Mouse (Mus musculus): Measurements from ENCODE around the gene Cln5. TPM values are rescaled to one million over a fixed set of nuclear protein-coding genes. Genes with fewer than 3 reads are reported as not detected.
A peak's percentile ranks its signal among the peaks of the same experiment; 100 is the strongest.

Gene Cln5
- polyA plus RNA-seq (2012; rRNA removed), result 2.8 and 3.2 TPM in 2 replicates

GRCm38 (mm10) chr14:103069864-103070611, at the start of gene Cln5:
Gene Cln5 (plus strand): TSS chr14:103070216.
- no peaks in the 10 kb centered on the region for H3K27me3 ChIP-seq (ENCODE audit: control insufficient read depth, insufficient read depth, low read length)
- H3K4me1 ChIP-seq (ENCODE audit: control insufficient read depth, insufficient read depth, low read length), result peaks cover 5% of the 10 kb centered on the region
- peak within 1 kb of the TSS; percentile 84 for H3K4me3 ChIP-seq (ENCODE audit: control insufficient read depth, low read depth, low read length)
- peak within 1 kb of the TSS; percentile 74 for H3K27ac ChIP-seq (ENCODE audit: control insufficient read depth, insufficient read depth, low read depth, low read length)
- TF ChIP-seq CTCF (IDR thresholded peaks at IDR 0.05; ENCODE audit: control insufficient read depth, insufficient read depth, insufficient replicate concordance, low read depth, low read length) (no peak), POLR2A (IDR thresholded peaks at IDR 0.05; ENCODE audit: control insufficient read depth, low read depth, low read length) (peak; percentile 76)
- H3K36me3 ChIP-seq (ENCODE audit: control insufficient read depth, insufficient read depth, low read length), result no peaks in the 10 kb centered on the region

GRCm38 (mm10) chr14:103029203-103029602, 40.8 kb upstream of the Cln5 start:
- H3K36me3 ChIP-seq (ENCODE audit: control insufficient read depth, insufficient read depth, low read length), result no peaks in the 10 kb centered on the region
- TF ChIP-seq CTCF (IDR thresholded peaks at IDR 0.05; ENCODE audit: control insufficient read depth, insufficient read depth, insufficient replicate concordance, low read depth, low read length) (no peak), POLR2A (IDR thresholded peaks at IDR 0.05; ENCODE audit: control insufficient read depth, low read depth, low read length) (no peak)
- no peak overlapping the region for H3K4me3 ChIP-seq (ENCODE audit: control insufficient read depth, low read depth, low read length)
- H3K4me1 ChIP-seq (ENCODE audit: control insufficient read depth, insufficient read depth, low read length), result peaks cover 4% of the 10 kb centered on the region
- H3K27ac ChIP-seq (ENCODE audit: control insufficient read depth, insufficient read depth, low read depth, low read length), result no peak overlapping the region
- H3K27me3 ChIP-seq (ENCODE audit: control insufficient read depth, insufficient read depth, low read length), result no peaks in the 10 kb centered on the region

DNA sequence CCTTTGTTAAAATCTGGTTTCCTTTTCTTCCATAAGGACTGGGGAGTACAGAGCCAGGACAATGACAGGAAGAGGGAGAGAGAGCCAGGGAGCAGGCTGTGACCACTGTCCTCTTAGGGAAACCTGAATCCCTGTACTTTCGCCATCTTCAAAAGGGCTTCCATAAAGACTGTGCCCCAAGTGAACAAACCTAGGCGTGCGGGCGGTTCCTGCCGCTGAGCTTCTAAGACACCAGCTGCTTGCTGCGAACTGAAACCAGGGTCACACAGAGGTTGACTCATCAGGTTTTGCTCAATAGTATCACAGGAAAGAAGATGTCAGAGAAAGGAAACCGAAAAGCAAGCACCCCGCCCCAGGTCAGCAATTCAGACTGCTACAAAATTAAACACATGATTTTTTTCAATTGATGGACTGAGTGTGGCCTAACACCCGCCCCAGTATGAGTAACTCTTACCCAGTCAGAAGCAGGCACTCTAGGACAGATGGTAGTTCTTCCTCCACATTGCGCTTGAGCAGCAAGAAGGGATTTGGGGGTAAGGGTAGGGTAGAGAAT, 36.7 kb upstream of the Cln5 start:
- no peaks in the 10 kb centered on the region for H3K36me3 ChIP-seq (ENCODE audit: control insufficient read depth, insufficient read depth, low read length)
- no peaks in the 10 kb centered on the region for H3K27me3 ChIP-seq (ENCODE audit: control insufficient read depth, insufficient read depth, low read length)
- no peak overlapping the region for H3K27ac ChIP-seq (ENCODE audit: control insufficient read depth, insufficient read depth, low read depth, low read length)
- TF ChIP-seq POLR2A (IDR thresholded peaks at IDR 0.05; ENCODE audit: control insufficient read depth, low read depth, low read length) (no peak), CTCF (IDR thresholded peaks at IDR 0.05; ENCODE audit: control insufficient read depth, insufficient read depth, insufficient replicate concordance, low read depth, low read length) (no peak)
- H3K4me3 ChIP-seq (ENCODE audit: control insufficient read depth, low read depth, low read length), result no peak overlapping the region
- peaks cover 4% of the 10 kb centered on the region for H3K4me1 ChIP-seq (ENCODE audit: control insufficient read depth, insufficient read depth, low read length)

DNA sequence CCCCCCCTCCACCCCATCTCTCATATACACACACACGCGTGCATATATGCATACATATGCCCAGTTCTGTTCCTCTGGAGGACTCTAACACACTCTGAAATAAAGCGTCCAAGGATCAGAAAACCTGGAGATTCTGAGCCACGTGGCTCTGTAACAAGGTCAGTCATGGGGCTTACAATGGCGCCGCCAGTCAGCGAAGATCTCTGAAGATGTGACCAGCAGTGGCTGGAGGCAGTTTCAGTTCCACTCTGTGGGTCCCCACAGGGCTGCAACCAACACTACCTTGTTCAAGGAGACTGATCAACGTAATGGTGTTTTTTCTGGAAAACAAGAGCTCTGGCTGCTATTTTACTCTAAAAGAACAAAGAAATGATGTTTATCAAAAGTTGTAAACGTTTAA, 35.9 kb upstream of the Cln5 start:
- no peak overlapping the region for H3K27ac ChIP-seq (ENCODE audit: control insufficient read depth, insufficient read depth, low read depth, low read length)
- H3K4me1 ChIP-seq (ENCODE audit: control insufficient read depth, insufficient read depth, low read length), result peaks cover 4% of the 10 kb centered on the region
- H3K36me3 ChIP-seq (ENCODE audit: control insufficient read depth, insufficient read depth, low read length), result no peaks in the 10 kb centered on the region
- no peak overlapping the region for H3K4me3 ChIP-seq (ENCODE audit: control insufficient read depth, low read depth, low read length)
- TF ChIP-seq POLR2A (IDR thresholded peaks at IDR 0.05; ENCODE audit: control insufficient read depth, low read depth, low read length), result no peak
- no peak for TF ChIP-seq CTCF (IDR thresholded peaks at IDR 0.05; ENCODE audit: control insufficient read depth, insufficient read depth, insufficient replicate concordance, low read depth, low read length)
- no peaks in the 10 kb centered on the region for H3K27me3 ChIP-seq (ENCODE audit: control insufficient read depth, insufficient read depth, low read length)

DNA sequence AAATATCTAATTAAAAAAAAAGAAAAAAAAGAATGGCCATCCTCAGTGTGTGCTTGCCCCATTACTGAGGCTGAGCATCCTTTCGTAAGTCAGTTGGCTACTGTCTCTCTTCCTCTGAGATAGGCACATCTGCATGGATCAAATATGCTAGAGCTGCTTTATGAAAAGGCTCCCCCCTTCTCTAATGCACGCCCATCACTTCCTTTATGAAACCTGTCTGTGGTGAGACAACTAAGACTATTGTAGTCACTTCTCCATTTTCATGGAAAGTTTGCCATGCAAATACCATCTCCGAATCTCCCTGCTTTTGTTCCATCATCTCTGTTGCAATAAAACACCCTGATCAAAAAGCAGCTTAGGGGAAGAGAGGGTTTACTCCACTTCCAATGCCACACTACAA, 33.0 kb upstream of the Cln5 start:
- H3K4me3 ChIP-seq (ENCODE audit: control insufficient read depth, low read depth, low read length), result no peak overlapping the region
- peaks cover 4% of the 10 kb centered on the region for H3K4me1 ChIP-seq (ENCODE audit: control insufficient read depth, insufficient read depth, low read length)
- no peaks in the 10 kb centered on the region for H3K27me3 ChIP-seq (ENCODE audit: control insufficient read depth, insufficient read depth, low read length)
- TF ChIP-seq POLR2A (IDR thresholded peaks at IDR 0.05; ENCODE audit: control insufficient read depth, low read depth, low read length) (no peak), CTCF (IDR thresholded peaks at IDR 0.05; ENCODE audit: control insufficient read depth, insufficient read depth, insufficient replicate concordance, low read depth, low read length) (no peak)
- no peak overlapping the region for H3K27ac ChIP-seq (ENCODE audit: control insufficient read depth, insufficient read depth, low read depth, low read length)
- H3K36me3 ChIP-seq (ENCODE audit: control insufficient read depth, insufficient read depth, low read length), result no peaks in the 10 kb centered on the region

GRCm38 (mm10) chr14:103046677-103047076, 23.3 kb upstream of the Cln5 start, which contains the start of gene Acod1:
Gene Acod1 (plus strand): TSS chr14:103046977.
- Histone ChIP-seq H3K4me3 (ENCODE audit: control insufficient read depth, low read depth, low read length) (no peak within 1 kb of the TSS), H3K27me3 (ENCODE audit: control insufficient read depth, insufficient read depth, low read length) (no peaks in the 10 kb centered on the region), H3K27ac (ENCODE audit: control insufficient read depth, insufficient read depth, low read depth, low read length) (no peak within 1 kb of the TSS), H3K4me1 (ENCODE audit: control insufficient read depth, insufficient read depth, low read length) (peaks cover 2% of the 10 kb centered on the region; the same call in 1 of the 2 replicates), H3K36me3 (ENCODE audit: control insufficient read depth, insufficient read depth, low read length) (no peaks in the 10 kb centered on the region)
- TF ChIP-seq CTCF (IDR thresholded peaks at IDR 0.05; ENCODE audit: control insufficient read depth, insufficient read depth, insufficient replicate concordance, low read depth, low read length) (no peak), POLR2A (IDR thresholded peaks at IDR 0.05; ENCODE audit: control insufficient read depth, low read depth, low read length) (no peak)

- H3K27ac ChIP-seq (ENCODE audit: control insufficient read depth, insufficient read depth, low read depth, low read length), result no peak overlapping the region
- H3K27me3 ChIP-seq (ENCODE audit: control insufficient read depth, insufficient read depth, low read length), result no peaks in the 10 kb centered on the region
- H3K4me1 ChIP-seq (ENCODE audit: control insufficient read depth, insufficient read depth, low read length), result peaks cover 2% of the 10 kb centered on the region
- TF ChIP-seq CTCF (IDR thresholded peaks at IDR 0.05; ENCODE audit: control insufficient read depth, insufficient read depth, insufficient replicate concordance, low read depth, low read length) (no peak), POLR2A (IDR thresholded peaks at IDR 0.05; ENCODE audit: control insufficient read depth, low read depth, low read length) (no peak)
- H3K4me3 ChIP-seq (ENCODE audit: control insufficient read depth, low read depth, low read length), result no peak overlapping the region
- no peaks in the 10 kb centered on the region for H3K36me3 ChIP-seq (ENCODE audit: control insufficient read depth, insufficient read depth, low read length)
These were observed 21.5 kb upstream of the Cln5 start for GRCm38 (mm10) chr14:103048292-103049086.

Data from testis, adult 2 months (tissue).